Mouse (Mus musculus): ENCODE measurements at regions not wholly inside any gene's neighbourhood (a gene's known extent, or its start where the extent isn't known, plus 50 kb on each side); places are given as distances from the start of the nearest gene placed in this dataset.

GRCm38 (mm10) chr14:97440326-97440725 lies 729.2 kb downstream of the Dach1 start:
- no peak for DNase-seq

- no peak for DNase-seq
Observed at GRCm38 (mm10) chr14:97435453-97436233, 733.9 kb downstream of the Dach1 start.

GRCm38 (mm10) chr14:97431221-97431620 lies 738.3 kb downstream of the Dach1 start:
- no peak for DNase-seq

GRCm38 (mm10) chr14:97403176-97403795 lies 766.3 kb downstream of the Dach1 start:
- DNase-seq, result peak; percentile 2 to 8

GRCm38 (mm10) chr14:97396385-97396784 lies 773.2 kb downstream of the Dach1 start:
- DNase-seq, result no peak

GRCm38 (mm10) chr14:97395750-97396377 lies 773.7 kb downstream of the Dach1 start:
- no peak for DNase-seq

GRCm38 (mm10) chr14:97389005-97389404 lies 780.6 kb downstream of the Dach1 start:
- DNase-seq, result no peak

- no peak for DNase-seq
Observed at GRCm38 (mm10) chr14:97380131-97380530, 789.4 kb downstream of the Dach1 start.

GRCm38 (mm10) chr14:97356915-97357314 lies 812.6 kb downstream of the Dach1 start:
- no peak for DNase-seq

- no peak for DNase-seq
Observed at GRCm38 (mm10) chr14:97347970-97348369, 821.6 kb downstream of the Dach1 start.

- DNase-seq, result no peak
Observed at GRCm38 (mm10) chr14:97331388-97331787, 812.5 kb upstream of the Klhl1 start.

GRCm38 (mm10) chr14:97329979-97330378 lies 811.1 kb upstream of the Klhl1 start:
- no peak for DNase-seq

GRCm38 (mm10) chr14:97293109-97293508 lies 774.2 kb upstream of the Klhl1 start:
- no peak for DNase-seq

GRCm38 (mm10) chr14:97287447-97287846 lies 768.5 kb upstream of the Klhl1 start:
- DNase-seq, result no peak

GRCm38 (mm10) chr14:97258461-97258860 lies 739.6 kb upstream of the Klhl1 start:
- no peak for DNase-seq
